Mouse (Mus musculus): ENCODE measurements around the gene Celsr3. TPM values are rescaled to one million over a fixed set of nuclear protein-coding genes. Genes with fewer than 3 reads are reported as not detected.

Gene Celsr3
- polyA plus RNA-seq, 1 experiment, result 0.05 TPM

DNA sequence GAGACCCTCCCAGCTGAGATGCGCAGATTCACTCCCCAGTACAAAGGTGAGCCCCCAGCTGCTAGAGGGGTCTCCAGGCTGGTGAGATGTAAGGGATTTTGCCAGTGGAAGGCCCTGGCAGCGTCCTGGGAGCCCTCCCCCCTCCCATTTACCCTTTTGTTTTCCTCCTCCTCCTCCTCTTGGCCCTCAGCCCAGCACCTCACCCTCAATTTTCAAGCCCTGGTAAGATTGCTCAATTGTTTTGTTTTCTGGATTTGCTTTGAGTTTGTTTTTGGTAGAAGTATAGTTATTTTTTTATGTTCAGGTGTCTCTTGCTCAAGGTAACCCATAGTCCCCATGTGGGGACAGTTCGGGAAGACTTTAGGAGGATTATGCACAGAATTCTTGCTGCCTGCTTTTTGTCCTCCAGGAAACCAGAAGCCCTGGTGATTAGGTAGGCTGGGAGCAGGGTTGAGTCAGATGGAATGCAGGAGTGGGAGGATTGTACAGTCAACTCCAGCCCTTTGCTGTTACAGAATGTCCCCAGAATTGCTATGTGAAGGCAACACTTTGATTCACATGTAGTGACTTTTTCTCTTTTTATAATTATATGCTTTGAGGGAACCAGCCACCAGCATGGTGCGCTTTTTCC, 29.7 kb upstream of the Celsr3 start:
- TF ChIP-seq GATA1 (IDR thresholded peaks at IDR 0.05; ENCODE audit: low read length), result no peak

- no peak for TF ChIP-seq GATA1 (IDR thresholded peaks at IDR 0.05; ENCODE audit: low read length)
Measured at GRCm38 (mm10) chr9:108797477-108797876, 28.6 kb upstream of the Celsr3 start.

GRCm38 (mm10) chr9:108798508-108799075, 27.5 kb upstream of the Celsr3 start:
- no peak for TF ChIP-seq GATA1 (IDR thresholded peaks at IDR 0.05; ENCODE audit: low read length)

DNA sequence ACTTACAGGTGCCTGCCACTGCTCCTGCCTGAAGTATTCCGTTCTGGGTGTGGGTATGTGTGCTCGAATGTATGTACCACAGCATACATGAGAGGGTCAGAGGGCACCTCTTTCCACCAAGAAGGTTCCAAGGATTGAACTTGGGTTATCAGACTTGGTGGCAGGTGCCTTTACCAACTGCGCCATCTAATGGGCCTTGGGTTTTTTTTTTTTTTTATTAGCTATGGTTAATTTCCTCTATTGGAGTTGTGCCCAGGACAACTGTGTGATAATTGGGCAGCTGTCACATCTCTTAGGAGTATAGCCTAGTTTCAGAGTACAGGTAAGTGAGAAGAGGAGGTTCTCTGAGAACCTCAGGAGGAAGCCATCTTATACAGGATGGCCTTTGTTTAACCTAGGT, 26.6 kb upstream of the Celsr3 start:
- TF ChIP-seq GATA1 (IDR thresholded peaks at IDR 0.05; ENCODE audit: low read length), result no peak

GRCm38 (mm10) chr9:108805768-108806167, 20.4 kb upstream of the Celsr3 start:
- TF ChIP-seq GATA1 (IDR thresholded peaks at IDR 0.05; ENCODE audit: low read length), result no peak

GRCm38 (mm10) chr9:108806379-108806778, 19.7 kb upstream of the Celsr3 start:
- no peak for TF ChIP-seq GATA1 (IDR thresholded peaks at IDR 0.05; ENCODE audit: low read length)

- TF ChIP-seq GATA1 (IDR thresholded peaks at IDR 0.05; ENCODE audit: low read length), result no peak
Measured at GRCm38 (mm10) chr9:108806831-108807230, 19.3 kb upstream of the Celsr3 start.

DNA sequence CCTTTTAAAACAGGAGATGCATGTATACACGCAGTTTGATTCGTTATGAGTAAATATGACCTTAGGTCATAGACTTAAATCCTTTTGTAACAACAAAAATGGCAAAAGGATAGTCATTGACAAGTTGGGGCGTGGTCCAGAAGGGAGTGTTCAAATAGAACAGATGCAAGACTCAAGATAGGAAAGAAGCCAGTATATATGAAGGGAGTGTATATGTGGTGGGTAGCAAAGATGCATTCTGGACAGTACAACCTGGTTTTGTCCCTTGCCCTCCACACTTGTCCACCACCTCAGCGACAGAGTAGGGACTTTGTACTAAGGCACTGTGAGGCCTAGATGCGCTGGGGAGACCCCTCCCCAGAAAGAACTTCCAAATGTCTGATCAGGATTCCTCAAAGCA, 18.4 kb upstream of the Celsr3 start:
- TF ChIP-seq GATA1 (IDR thresholded peaks at IDR 0.05; ENCODE audit: low read length), result no peak

- TF ChIP-seq GATA1 (IDR thresholded peaks at IDR 0.05; ENCODE audit: low read length), result no peak
Measured at GRCm38 (mm10) chr9:108808163-108808665, 17.9 kb upstream of the Celsr3 start, which contains the start of gene Nckipsd. TSS of gene Nckipsd (plus strand) at chr9:108808368.

- TF ChIP-seq GATA1 (IDR thresholded peaks at IDR 0.05; ENCODE audit: low read length), result no peak
Measured at GRCm38 (mm10) chr9:108809188-108809587, 16.9 kb upstream of the Celsr3 start.

- TF ChIP-seq GATA1 (IDR thresholded peaks at IDR 0.05; ENCODE audit: low read length), result no peak
Measured at GRCm38 (mm10) chr9:108809723-108810122, 16.4 kb upstream of the Celsr3 start.

- TF ChIP-seq GATA1 (IDR thresholded peaks at IDR 0.05; ENCODE audit: low read length), result no peak
Measured at GRCm38 (mm10) chr9:108810516-108810915, 15.6 kb upstream of the Celsr3 start.

- no peak for TF ChIP-seq GATA1 (IDR thresholded peaks at IDR 0.05; ENCODE audit: low read length)
Measured at GRCm38 (mm10) chr9:108815557-108815956, 10.6 kb upstream of the Celsr3 start.

GRCm38 (mm10) chr9:108819495-108819894, 6.6 kb upstream of the Celsr3 start:
- no peak for TF ChIP-seq GATA1 (IDR thresholded peaks at IDR 0.05; ENCODE audit: low read length)

GRCm38 (mm10) chr9:108820077-108820476, 6.0 kb upstream of the Celsr3 start:
- no peak for TF ChIP-seq GATA1 (IDR thresholded peaks at IDR 0.05; ENCODE audit: low read length)

GRCm38 (mm10) chr9:108824144-108824685, 1.9 kb upstream of the Celsr3 start:
- TF ChIP-seq GATA1 (IDR thresholded peaks at IDR 0.05; ENCODE audit: low read length), result no peak

Data from G1E-ER4 (cell line).